Mouse (Mus musculus): ENCODE measurements around the gene Ap1g1.

DNA sequence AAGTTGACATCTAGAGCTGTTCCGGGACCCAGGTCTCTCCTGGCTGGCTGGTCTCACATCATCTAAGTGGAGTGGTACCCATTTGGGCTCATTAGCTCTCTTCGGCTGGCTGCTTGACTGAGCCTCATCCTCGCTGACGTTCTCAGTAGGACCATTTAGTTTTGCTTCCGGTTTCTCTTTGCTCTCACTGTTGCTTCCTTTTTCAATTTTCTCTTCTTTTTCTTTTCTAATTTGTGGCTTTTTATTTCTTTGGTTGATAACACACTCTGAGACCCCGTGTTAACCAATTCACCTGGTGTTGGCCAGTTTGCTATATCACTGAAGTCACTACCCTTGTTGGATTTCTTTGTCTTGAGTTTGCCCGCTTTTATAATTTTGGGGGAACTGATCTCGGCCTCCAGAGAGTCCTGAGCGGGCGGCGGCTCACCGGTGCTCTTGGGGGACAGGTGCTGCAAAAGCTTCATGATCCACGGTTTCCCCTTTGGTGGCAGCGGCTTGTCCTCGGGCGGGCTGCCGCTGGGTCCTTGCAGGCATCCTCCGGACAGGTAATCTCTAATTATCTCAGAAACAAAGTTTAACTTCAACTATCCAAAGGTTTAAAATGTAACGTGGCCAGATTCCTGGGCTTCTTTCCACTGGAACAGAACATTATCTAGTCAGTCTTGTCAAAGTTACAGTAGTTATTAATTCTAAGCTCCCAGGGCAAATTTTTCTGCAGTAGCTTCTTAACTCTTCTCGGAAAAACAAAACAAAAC is 26.4 kb upstream of the Ap1g1 start:
- TF ChIP-seq HCFC1 (IDR thresholded peaks at IDR 0.05; ENCODE audit: borderline replicate concordance, insufficient read depth, low read length) (no peak), MAFK (IDR thresholded peaks at IDR 0.05; ENCODE audit: insufficient read depth, low read depth, low read length) (no peak), ZNF384 (IDR thresholded peaks at IDR 0.05; ENCODE audit: low read depth, low read length) (no peak), CHD2 (IDR thresholded peaks at IDR 0.05; ENCODE audit: low read depth, low read length) (no peak)

Measured in ES-E14 (cell line).